Mouse (Mus musculus) kidney, embryonic 15.5 days (tissue): Measurements from ENCODE around the gene Grk5. TPM values are rescaled to one million over a fixed set of nuclear protein-coding genes. Genes with fewer than 3 reads are reported as not detected.
A peak's percentile ranks its signal among the peaks of the same experiment; 100 is the strongest.

Experiments
- ATAC-seq: fragments of 200-750 bp; cut with Nextera tagmentation; replicated peaks from 2 replicates; pipeline ENCODE4 v1.8.0; 2017; ENCODE audit warnings: moderate TSS enrichment; ENCODE audit not compliant: low FRiP score
- H3K27ac ChIP-seq: fragments of 300-500 bp; sonication (generic); 2 replicates; pipeline ENCODE4 v1.5.1; 2015; ENCODE audit warnings: mild to moderate bottlenecking, inconsistent platforms
- H3K27me3 ChIP-seq: fragments of 300-500 bp; sonication (generic); 2 replicates; pipeline ENCODE4 v1.6.1; 2015; ENCODE audit warnings: inconsistent platforms
- H3K36me3 ChIP-seq: fragments of 300-500 bp; sonication (generic); 2 replicates; pipeline ENCODE4 v1.6.1; 2015; ENCODE audit warnings: inconsistent platforms
- H3K4me1 ChIP-seq: fragments of 300-500 bp; sonication (generic); 2 replicates; pipeline ENCODE4 v1.6.1; 2015; ENCODE audit warnings: inconsistent platforms
- H3K4me2 ChIP-seq: fragments of 300-500 bp; sonication (generic); 2 replicates; pipeline ENCODE4 v1.6.1; 2015; ENCODE audit warnings: moderate library complexity, mild to moderate bottlenecking, inconsistent platforms
- H3K4me3 ChIP-seq: fragments of 300-500 bp; sonication (generic); replicated peaks from 2 replicates; pipeline ENCODE4 v1.5.1; 2015; ENCODE audit warnings: mild to moderate bottlenecking, inconsistent platforms
- H3K9ac ChIP-seq: fragments of 300-500 bp; sonication (generic); 2 replicates; pipeline ENCODE4 v1.6.1; 2015; ENCODE audit warnings: mild to moderate bottlenecking, inconsistent platforms
- H3K9me3 ChIP-seq: fragments of 300-500 bp; sonication (generic); replicated peaks from 2 replicates; pipeline ENCODE4 v1.6.1; 2016; ENCODE audit warnings: inconsistent platforms
- WGBS: fragments of 180-500 bp; shearing (Covaris S2); methylation state at CpG from one replicate; pipeline ENCODE4 v1.1.7; 2015; ENCODE audit warnings: mixed read lengths; 5-methylcytosine and 5-hydroxymethylcytosine counted together
- polyA plus RNA-seq: library from polyadenylated mRNA; unstranded; fragments of >200 nt; fragmentation: Nextera tagmentation; extraction: Ambion mirVana; gene quantifications from 2 replicates; pipeline ENCODE4 v1.2.1, GENCODE M21; 2015

Gene Grk5
- polyA plus RNA-seq, 1 experiment from 2014 or later, result 2.3 TPM

DNA sequence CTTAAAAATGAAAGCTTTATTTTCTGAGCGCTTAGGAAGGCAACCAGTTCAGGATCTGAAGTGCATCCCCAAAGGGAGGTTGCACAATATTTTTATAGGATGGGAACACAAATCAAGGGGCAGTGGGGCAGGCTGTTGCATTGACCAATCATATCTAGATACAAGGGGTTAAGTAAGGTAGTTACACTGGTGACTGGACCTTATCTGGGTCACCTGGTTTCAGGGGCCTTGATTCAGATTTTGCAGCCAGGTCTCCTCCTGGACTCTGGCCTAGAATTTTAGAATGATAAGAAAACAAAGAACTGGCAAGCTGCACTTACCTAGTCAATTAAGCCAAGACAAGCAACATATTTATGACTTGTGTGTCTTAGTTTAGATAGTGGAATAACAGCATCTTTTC lies 161.6 kb downstream of the Grk5 start:
- no peak overlapping the region for H3K4me3 ChIP-seq
- H3K9me3 ChIP-seq, result peaks cover 4% of the 10 kb centered on the region; the same call in 1 of the 2 replicates
- no peak overlapping the region for H3K9ac ChIP-seq
- H3K36me3 ChIP-seq, result 0 out of 2 replicates have a peak, but pooled peaks cover 5% of the 10 kb centered on the region
- no peak overlapping the region for H3K4me2 ChIP-seq
- no peak overlapping the region for H3K27ac ChIP-seq
- H3K4me1 ChIP-seq, result peaks cover 11% of the 10 kb centered on the region; the same call in 1 of the 2 replicates
- ATAC-seq, result no peak
- 88% methylated on average over 1 of the region's 1 CpGs for WGBS
- no peaks in the 10 kb centered on the region for H3K27me3 ChIP-seq

DNA sequence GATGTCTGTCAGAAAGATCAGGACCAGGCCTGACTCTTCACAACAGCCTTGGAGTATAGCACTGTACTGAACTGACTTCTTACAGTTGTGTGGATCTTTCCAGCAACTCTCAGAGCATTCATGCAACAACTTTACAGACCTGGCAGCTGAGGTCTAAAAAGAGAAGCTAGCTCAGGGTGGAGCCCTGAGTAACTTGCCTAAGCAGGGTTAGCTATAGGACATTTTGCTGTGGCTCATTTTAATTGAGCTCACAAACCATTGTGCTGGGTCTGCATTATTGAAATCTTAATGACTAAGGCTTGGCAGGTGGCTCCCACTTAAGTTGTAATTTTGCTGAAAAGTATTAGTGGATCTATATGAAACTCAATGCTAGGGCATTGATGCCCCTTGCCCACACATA lies 162.5 kb downstream of the Grk5 start:
- H3K9me3 ChIP-seq, result peaks cover 4% of the 10 kb centered on the region; the same call in 1 of the 2 replicates
- ATAC-seq, result no peak
- no peak overlapping the region for H3K4me2 ChIP-seq
- no peak overlapping the region for H3K4me3 ChIP-seq
- H3K4me1 ChIP-seq, result peaks cover 16% of the 10 kb centered on the region
- no peak overlapping the region for H3K27ac ChIP-seq
- H3K36me3 ChIP-seq, result 0 out of 2 replicates have a peak, but pooled peaks cover 5% of the 10 kb centered on the region
- H3K9ac ChIP-seq, result no peak overlapping the region
- H3K27me3 ChIP-seq, result no peaks in the 10 kb centered on the region

DNA sequence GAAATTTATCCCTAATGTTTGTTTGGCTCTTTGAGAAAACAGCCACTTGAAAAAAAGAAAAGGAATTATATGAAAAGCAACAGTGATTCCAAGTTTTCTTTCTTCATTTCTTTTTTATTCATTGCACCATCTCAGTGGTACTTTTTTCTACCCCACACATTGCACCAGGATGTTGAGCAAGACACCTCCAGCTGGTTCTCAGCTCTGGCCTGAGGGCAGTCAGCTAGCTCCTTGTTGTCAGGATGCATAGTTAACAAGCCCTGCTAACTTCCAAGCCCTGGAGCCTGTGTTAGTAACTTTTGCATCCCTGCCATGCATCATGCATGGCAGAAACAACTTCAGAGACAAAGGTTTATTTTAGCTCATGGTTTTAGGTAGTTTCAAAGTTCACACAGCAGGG lies 163.2 kb downstream of the Grk5 start:
- Histone ChIP-seq H3K27me3 (no peaks in the 10 kb centered on the region), H3K9ac (no peak overlapping the region), H3K4me1 (peaks cover 23% of the 10 kb centered on the region), H3K4me3 (no peak overlapping the region), H3K27ac (no peak overlapping the region), H3K36me3 (0 out of 2 replicates have a peak, but pooled peaks cover 5% of the 10 kb centered on the region), H3K9me3 (peaks cover 4% of the 10 kb centered on the region; the same call in 1 of the 2 replicates), H3K4me2 (no peak overlapping the region)
- no peak for ATAC-seq

DNA sequence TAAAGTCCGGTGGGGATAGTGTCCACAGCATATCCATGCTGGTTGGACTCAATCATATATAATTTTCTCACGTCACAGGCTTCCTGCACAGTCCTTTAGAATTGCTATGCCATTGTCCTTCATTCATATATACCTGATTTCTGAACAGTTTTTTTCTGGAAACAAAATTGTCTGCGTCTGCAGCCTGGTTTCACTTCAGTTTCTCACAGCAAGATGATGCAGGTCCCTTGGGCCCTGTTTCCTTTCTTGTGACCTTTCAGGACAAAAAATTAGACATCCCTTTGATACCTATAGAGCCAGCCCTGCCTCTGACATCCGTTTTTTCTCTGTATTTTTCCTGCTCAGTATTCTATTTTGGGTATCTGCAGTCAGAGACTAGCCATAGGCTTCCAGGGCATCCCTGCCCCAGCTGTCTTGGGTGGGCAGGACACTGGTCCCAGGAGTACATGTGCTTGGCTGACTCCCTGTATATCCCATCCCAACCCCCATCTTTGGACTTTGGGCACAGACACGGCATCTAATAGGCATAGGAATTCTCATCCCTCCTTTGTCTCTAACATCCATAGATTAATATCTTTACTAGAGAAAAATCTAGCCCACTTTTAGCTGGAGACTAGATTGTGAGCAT lies 167.3 kb downstream of the Grk5 start:
- Histone ChIP-seq H3K4me2 (no peak overlapping the region), H3K36me3 (0 out of 2 replicates have a peak, but pooled peaks cover 5% of the 10 kb centered on the region), H3K4me1 (peaks cover 19% of the 10 kb centered on the region), H3K27me3 (no peaks in the 10 kb centered on the region), H3K4me3 (no peak overlapping the region), H3K9ac (no peak overlapping the region), H3K27ac (peak overlapping the region; percentile 59), H3K9me3 (peaks cover 4% of the 10 kb centered on the region; the same call in 1 of the 2 replicates)
- no peak for ATAC-seq
- 49% methylated on average over 5 of the region's 5 CpGs for WGBS

DNA sequence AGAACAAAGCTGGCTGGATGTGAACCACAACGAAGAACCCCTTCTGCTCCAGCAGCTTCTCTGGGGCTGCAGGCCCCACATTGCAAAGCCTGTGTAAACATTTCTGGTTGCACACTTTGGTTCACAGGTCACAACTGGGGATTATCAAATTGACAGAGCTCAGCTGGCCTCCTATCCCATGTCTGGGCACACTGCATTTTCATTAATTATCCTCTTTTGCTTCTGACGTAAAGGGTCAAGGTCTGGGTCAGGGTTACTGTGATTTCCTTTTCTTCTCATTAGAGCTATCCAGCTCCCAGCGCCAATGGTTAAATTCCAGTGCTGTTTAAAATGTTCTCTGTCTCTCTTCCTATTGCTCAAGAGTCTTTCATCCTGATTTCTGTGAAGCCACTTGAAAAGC lies 168.0 kb downstream of the Grk5 start:
- 14% methylated on average over 3 of the region's 3 CpGs for WGBS
- Histone ChIP-seq H3K9ac (no peak overlapping the region), H3K27ac (peak overlapping the region; percentile 70), H3K4me1 (peaks cover 19% of the 10 kb centered on the region), H3K9me3 (peaks cover 4% of the 10 kb centered on the region; the same call in 1 of the 2 replicates), H3K36me3 (0 out of 2 replicates have a peak, but pooled peaks cover 5% of the 10 kb centered on the region), H3K4me2 (no peak overlapping the region), H3K27me3 (no peaks in the 10 kb centered on the region), H3K4me3 (no peak overlapping the region)
- ATAC-seq, result peak; percentile 89

DNA sequence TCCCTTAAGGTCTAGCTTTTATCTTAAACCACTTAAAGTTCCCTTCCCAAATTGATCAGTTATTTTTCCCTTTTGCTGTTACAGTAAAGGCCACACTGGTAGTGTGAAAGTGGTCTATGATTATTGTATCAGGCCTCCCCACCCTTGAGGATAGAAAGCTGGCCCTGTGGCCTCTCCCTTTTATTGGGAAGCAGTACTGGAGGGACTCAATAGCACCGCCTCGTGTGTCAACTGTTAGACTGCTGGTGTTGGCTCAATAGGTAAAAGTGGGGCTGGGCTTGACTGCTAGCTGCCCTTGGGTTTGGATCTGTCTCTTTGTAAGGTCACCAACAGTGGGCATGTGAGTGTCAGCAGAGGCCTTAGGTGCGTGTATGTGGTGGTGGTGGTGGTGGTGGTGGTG lies 174.8 kb downstream of the Grk5 start:
- H3K4me3 ChIP-seq, result no peak overlapping the region
- no peak for ATAC-seq
- H3K27me3 ChIP-seq, result no peaks in the 10 kb centered on the region
- no peak overlapping the region for H3K9ac ChIP-seq
- no peaks in the 10 kb centered on the region for H3K9me3 ChIP-seq
- 95% methylated on average over 3 of the region's 3 CpGs for WGBS
- H3K4me1 ChIP-seq, result peaks cover 5% of the 10 kb centered on the region; the same call in 1 of the 2 replicates
- no peak overlapping the region for H3K27ac ChIP-seq
- no peak overlapping the region for H3K4me2 ChIP-seq
- H3K36me3 ChIP-seq, result no peaks in the 10 kb centered on the region

DNA sequence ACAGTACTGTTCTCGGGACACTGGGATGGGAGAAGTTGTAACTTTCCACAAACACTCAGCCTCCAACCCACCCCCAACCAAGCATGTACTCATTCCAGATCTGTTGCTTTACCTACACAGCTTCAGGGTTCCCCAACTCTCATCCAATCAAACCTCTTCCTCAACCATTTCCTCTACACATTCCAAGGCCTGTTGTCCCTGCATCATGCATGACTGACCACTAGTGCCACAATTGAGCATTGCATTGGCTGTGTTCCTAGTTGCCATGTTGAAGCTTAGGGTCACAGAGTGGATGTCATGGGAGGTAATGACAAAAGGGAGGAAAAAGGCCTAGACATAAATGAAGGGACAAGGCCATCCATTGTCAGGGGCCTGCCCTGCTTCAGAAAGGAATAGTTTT lies 175.5 kb downstream of the Grk5 start:
- H3K27ac ChIP-seq, result no peak overlapping the region

DNA sequence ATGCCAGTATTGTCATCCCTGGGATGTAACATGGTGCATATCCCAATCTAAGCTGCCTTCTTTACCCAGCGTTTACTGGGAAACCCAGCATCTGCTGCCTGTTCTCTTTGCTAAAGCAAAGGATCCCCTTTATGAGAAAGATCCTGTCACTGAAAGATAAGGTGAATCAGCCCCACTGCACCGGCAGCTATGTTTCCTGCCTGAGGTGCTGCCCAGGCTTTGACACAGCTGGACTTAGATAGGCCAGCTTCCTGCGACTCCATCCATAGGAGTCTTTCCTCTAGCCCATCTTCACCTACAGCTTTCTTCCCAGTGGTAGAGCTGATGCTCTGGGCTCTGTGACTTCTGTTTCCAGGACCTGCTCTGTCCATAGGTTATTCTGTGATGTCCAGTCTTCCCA lies 189.1 kb downstream of the Grk5 start:
- H3K9ac ChIP-seq, result no peak overlapping the region
- 85% methylated on average over 3 of the region's 3 CpGs for WGBS
- no peaks in the 10 kb centered on the region for H3K9me3 ChIP-seq
- no peaks in the 10 kb centered on the region for H3K4me1 ChIP-seq
- H3K27ac ChIP-seq, result no peak overlapping the region
- no peak for ATAC-seq
- no peak overlapping the region for H3K4me2 ChIP-seq
- H3K27me3 ChIP-seq, result no peaks in the 10 kb centered on the region
- H3K36me3 ChIP-seq, result peaks cover 12% of the 10 kb centered on the region
- no peak overlapping the region for H3K4me3 ChIP-seq

More for the DNA sequence above, 175.5 kb downstream of the Grk5 start:
- Histone ChIP-seq H3K4me2 (no peak overlapping the region), H3K9ac (no peak overlapping the region), H3K27me3 (no peaks in the 10 kb centered on the region), H3K9me3 (no peaks in the 10 kb centered on the region), H3K4me3 (no peak overlapping the region), H3K36me3 (no peaks in the 10 kb centered on the region), H3K4me1 (peaks cover 5% of the 10 kb centered on the region; the same call in 1 of the 2 replicates)
- WGBS, result 73% methylated on average over 1 of the region's 1 CpGs
- no peak for ATAC-seq

DNA sequence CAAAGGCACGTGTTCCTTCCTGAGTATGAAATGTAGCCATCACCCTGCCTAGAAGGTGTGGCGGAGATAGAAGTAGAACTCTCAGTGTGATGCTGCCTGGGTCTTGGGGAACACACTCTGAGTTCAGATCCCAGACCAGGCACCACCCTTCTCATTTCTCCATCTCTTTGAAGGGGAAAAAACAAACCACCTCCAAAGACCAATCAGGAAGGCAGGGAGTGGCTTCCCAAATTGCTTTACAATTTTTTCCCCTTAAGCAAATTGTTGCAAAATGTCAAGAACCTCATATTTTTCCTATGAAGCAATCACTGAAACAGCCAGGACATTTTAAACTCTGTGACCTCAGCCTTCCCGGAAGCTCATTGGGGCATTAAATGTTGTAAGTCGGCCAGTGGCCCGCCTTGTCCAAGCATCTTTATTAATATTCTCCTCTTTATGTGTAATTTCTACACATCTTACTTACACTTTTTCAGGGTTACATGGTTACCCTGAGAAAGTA lies 190.8 kb downstream of the Grk5 start:
- WGBS, result 90% methylated on average over 5 of the region's 5 CpGs
- H3K4me1 ChIP-seq, result no peaks in the 10 kb centered on the region
- no peak for ATAC-seq

DNA sequence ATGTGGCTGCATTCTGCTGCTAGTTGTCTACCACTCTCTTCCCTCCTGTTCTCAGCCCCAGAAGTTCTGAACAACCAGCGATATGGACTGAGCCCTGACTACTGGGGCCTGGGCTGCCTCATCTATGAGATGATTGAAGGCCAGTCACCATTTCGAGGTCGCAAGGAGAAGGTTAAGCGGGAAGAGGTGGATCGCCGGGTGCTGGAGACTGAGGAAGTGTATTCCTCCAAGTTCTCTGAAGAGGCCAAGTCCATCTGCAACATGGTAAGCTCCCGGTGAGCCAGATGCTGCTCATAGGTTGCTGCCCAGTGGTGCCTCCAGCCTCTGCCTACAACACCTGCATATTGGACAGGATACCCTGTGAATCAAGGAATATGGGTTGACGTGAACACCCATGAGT lies 193.5 kb downstream of the Grk5 start:
- 90% methylated on average over 8 of the region's 8 CpGs for WGBS
- no peaks in the 10 kb centered on the region for H3K27me3 ChIP-seq
- ATAC-seq, result no peak
- H3K4me1 ChIP-seq, result no peaks in the 10 kb centered on the region
- no peak overlapping the region for H3K9ac ChIP-seq
- no peaks in the 10 kb centered on the region for H3K9me3 ChIP-seq
- H3K27ac ChIP-seq, result no peak overlapping the region
- peaks cover 15% of the 10 kb centered on the region; the same call in 1 of the 2 replicates for H3K36me3 ChIP-seq
- H3K4me3 ChIP-seq, result no peak overlapping the region
- H3K4me2 ChIP-seq, result no peak overlapping the region

More for the DNA sequence above, 190.8 kb downstream of the Grk5 start:
- no peak overlapping the region for H3K4me2 ChIP-seq
- H3K27me3 ChIP-seq, result no peaks in the 10 kb centered on the region
- H3K9me3 ChIP-seq, result no peaks in the 10 kb centered on the region
- no peak overlapping the region for H3K4me3 ChIP-seq
- H3K36me3 ChIP-seq, result peaks cover 12% of the 10 kb centered on the region
- H3K27ac ChIP-seq, result no peak overlapping the region
- H3K9ac ChIP-seq, result no peak overlapping the region

DNA sequence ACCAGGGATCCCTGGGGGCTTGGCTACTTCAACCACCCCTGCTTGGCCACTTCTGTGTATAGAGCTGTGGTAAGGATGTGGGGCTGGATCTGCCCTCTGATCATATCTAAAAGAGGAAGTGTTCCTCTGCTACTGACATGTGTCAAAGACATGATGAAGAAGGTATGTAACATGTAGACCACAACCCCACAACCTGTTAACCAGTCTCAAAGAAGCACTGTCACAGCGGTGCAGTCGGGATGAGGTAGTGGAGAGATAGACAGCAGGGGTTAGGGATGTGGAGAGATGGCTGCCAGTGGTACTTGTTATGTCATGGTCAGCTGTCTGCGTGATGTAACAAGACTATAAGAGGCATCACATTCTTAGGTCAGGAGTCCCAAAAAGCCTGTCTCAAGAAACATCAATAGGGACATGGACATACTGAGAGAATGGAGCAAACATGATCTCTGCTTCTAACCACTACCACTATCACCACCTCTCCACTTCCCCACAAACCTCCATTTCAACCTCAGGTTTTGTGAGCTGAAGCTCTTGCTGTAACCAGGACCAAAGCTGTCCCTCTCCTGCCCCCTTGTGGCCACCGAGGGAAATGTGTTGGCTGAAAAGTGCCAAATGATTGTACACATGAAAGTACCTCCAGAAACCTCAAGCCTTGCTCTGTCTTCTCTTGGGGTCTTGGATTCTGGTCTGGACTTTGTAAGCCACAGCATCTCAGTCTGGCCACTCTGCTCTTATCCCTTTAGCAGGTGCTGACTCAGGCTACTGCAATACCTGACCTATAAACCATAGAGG lies 194.8 kb downstream of the Grk5 start:
- Histone ChIP-seq H3K4me2 (no peak overlapping the region), H3K9me3 (no peaks in the 10 kb centered on the region), H3K4me1 (no peaks in the 10 kb centered on the region), H3K36me3 (peaks cover 15% of the 10 kb centered on the region; the same call in 1 of the 2 replicates), H3K9ac (no peak overlapping the region), H3K27ac (no peak overlapping the region), H3K27me3 (no peaks in the 10 kb centered on the region), H3K4me3 (no peak overlapping the region)
- ATAC-seq, result peak; percentile 54; the same call in 1 of the 2 replicates
- WGBS, result 46% methylated on average over 4 of the region's 4 CpGs

DNA sequence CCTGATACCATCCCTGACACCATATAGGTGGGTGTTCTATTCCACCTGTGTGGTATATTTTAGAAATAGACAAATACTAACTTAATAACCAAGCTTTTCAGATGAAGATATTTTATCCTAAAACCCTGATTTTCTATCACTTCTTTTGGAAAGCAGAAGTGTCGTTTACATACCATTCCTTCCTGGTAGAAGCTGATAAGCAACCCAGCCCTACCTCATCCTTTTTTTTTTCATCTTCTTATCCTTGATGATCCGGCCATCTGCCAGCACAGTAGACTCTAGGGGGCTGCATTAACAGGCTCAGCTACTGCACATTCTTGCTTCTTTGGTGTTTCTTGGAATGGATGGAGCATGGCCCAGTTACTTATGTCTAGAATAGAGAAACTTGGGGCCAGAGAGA lies 195.7 kb downstream of the Grk5 start:
- Histone ChIP-seq H3K4me1 (no peaks in the 10 kb centered on the region), H3K4me3 (no peak overlapping the region), H3K27me3 (no peaks in the 10 kb centered on the region), H3K27ac (no peak overlapping the region), H3K36me3 (peaks cover 18% of the 10 kb centered on the region; the same call in 1 of the 2 replicates), H3K9me3 (no peaks in the 10 kb centered on the region), H3K4me2 (no peak overlapping the region), H3K9ac (no peak overlapping the region)
- WGBS, result 84% methylated on average over 2 of the region's 2 CpGs
- ATAC-seq, result no peak
